Mouse (Mus musculus) liver, postnatal 0 days (tissue): ENCODE results near the gene Neurl4. TPM values are rescaled to one million over a fixed set of nuclear protein-coding genes. Genes with fewer than 3 reads are reported as not detected.

ENCODE experiments used
- ATAC-seq: fragments of 200-750 bp; cut with Nextera tagmentation; 2 replicates; pipeline ENCODE4 v1.8.0; 2017; ENCODE audit warnings: mild to moderate bottlenecking, moderate library complexity
- DNase-seq: peaks from one replicate; pipeline ENCODE4 v3.0.0-alpha.2; 2016
- H3K27ac ChIP-seq: fragments of 300-500 bp; sonication (generic); 2 replicates; pipeline ENCODE4 v1.5.1; 2014; ENCODE audit warnings: antibody characterized with exemption, moderate library complexity, mild to moderate bottlenecking, low read depth
- H3K27me3 ChIP-seq: fragments of 300-500 bp; sonication (generic); 2 replicates; pipeline ENCODE4 v1.6.1; 2014; ENCODE audit warnings: low read length, control low read depth, mixed read lengths; ENCODE audit not compliant: insufficient read depth
- H3K36me3 ChIP-seq: fragments of 300-500 bp; sonication (generic); replicated peaks from 2 replicates; pipeline ENCODE4 v1.6.1; 2014; ENCODE audit warnings: mild to moderate bottlenecking, control low read depth, low read length, moderate library complexity, mixed read lengths; ENCODE audit not compliant: insufficient read depth
- H3K4me1 ChIP-seq: fragments of 300-500 bp; sonication (generic); 2 replicates; pipeline ENCODE4 v1.6.1; 2014; ENCODE audit warnings: antibody characterized with exemption, mild to moderate bottlenecking, control low read depth; ENCODE audit not compliant: insufficient read depth
- H3K4me2 ChIP-seq: fragments of 300-500 bp; sonication (generic); 2 replicates; pipeline ENCODE4 v1.6.1; 2014; ENCODE audit warnings: low read depth, mild to moderate bottlenecking, low read length, moderate library complexity, mixed read lengths
- H3K4me3 ChIP-seq: fragments of 300-500 bp; sonication (generic); 2 replicates; pipeline ENCODE4 v1.5.1; 2014; ENCODE audit warnings: low read depth, low read length
- H3K9ac ChIP-seq: fragments of 300-500 bp; sonication (generic); replicated peaks from 2 replicates; pipeline ENCODE4 v1.6.1; 2014; ENCODE audit warnings: mild to moderate bottlenecking, moderate library complexity
- H3K9me3 ChIP-seq: fragments of 300-500 bp; sonication (generic); 2 replicates; pipeline ENCODE4 v1.6.1; 2016; ENCODE audit warnings: mild to moderate bottlenecking, control low read depth, low read length, mixed read lengths
- CTCF ChIP-seq: sonication (generic); IDR thresholded peaks from 2 replicates; pipeline ENCODE4 v1.5.1; 2016; ENCODE audit warnings: antibody characterized with exemption, low read depth
- EP300 ChIP-seq: IDR thresholded peaks from 2 replicates; pipeline ENCODE4 v1.6.1; 2016; ENCODE audit warnings: antibody characterized with exemption, low read depth, mild to moderate bottlenecking
- WGBS: fragments of 180-500 bp; shearing (Covaris S2); extraction: QIAGEN DNeasy Blood & Tissue Kit; methylation state at CpG from one replicate; pipeline ENCODE4 v1.1.7; 2014; ENCODE audit not compliant: insufficient replicate concordance; 5-methylcytosine and 5-hydroxymethylcytosine counted together
- polyA plus RNA-seq: library from polyadenylated mRNA; unstranded; fragments of >200 nt; fragmentation: Nextera tagmentation; extraction: Ambion mirVana; gene quantifications from 2 replicates; pipeline ENCODE4 v1.2.1, GENCODE M21; 2015

Neurl4 gene
- polyA plus RNA-seq, 1 experiment from 2014 or later, result 1.4 TPM

DNA sequence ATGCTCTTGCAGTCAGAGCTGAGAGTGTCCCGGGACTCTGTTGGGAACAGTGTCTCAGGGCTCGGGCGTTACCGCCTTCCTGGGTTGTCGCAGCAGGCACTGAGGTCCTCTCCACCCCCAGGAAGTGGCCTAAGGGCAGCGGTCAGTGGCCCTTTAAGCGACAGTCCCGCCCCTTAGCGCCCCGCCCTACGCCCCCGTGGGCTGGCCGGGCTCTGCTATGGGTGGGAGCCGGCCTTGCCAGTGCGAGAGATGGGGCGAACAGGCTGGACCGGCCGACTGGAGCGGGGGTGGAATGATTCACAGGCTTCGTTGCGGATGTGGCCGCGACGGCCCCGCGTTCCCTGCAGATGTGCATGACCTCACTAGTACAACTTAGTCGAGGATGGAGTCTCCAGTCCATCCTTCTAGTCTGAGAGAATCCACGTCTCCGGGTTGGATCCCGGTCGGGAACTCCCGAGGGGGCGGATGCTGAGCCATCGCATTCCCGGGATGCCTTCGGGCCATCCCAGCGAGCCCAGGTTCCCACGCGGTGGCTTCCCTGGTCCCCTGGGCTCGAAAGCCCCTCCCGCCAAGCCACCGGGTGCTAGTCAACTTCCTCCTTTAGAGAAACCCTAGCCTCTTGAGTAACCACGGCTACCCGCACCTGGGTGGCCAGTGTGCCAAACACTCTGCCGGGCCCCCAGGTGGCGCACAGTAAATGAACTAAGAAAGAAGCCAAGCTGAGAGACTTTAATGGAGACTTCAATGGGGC is 19.8 kb upstream of the Neurl4 start, which contains the start of gene Kctd11:
TSS of gene Kctd11 (minus strand) at position 554 of the 751 bp plus-strand sequence.
- TF ChIP-seq CTCF (peak; percentile 65), EP300 (peak; percentile 21; the same call in 1 of the 2 replicates)
- DNase-seq (peak; percentile 86), ATAC-seq (peak; percentile 78)
- H3K4me2 ChIP-seq, result peak within 1 kb of the TSS; percentile 89
- peak within 1 kb of the TSS; percentile 56 for H3K4me3 ChIP-seq
- no peaks in the 10 kb centered on the region for H3K27me3 ChIP-seq
- H3K9ac ChIP-seq, result peak within 1 kb of the TSS; percentile 69
- peak within 1 kb of the TSS; percentile 86 for H3K27ac ChIP-seq
- 0 out of 2 replicates have a peak, but pooled peaks cover 5% of the 10 kb centered on the region for H3K36me3 ChIP-seq
- H3K9me3 ChIP-seq, result no peaks in the 10 kb centered on the region
- peaks cover 46% of the 10 kb centered on the region for H3K4me1 ChIP-seq
- 2% methylated on average over 45 of the region's 46 CpGs for WGBS

DNA sequence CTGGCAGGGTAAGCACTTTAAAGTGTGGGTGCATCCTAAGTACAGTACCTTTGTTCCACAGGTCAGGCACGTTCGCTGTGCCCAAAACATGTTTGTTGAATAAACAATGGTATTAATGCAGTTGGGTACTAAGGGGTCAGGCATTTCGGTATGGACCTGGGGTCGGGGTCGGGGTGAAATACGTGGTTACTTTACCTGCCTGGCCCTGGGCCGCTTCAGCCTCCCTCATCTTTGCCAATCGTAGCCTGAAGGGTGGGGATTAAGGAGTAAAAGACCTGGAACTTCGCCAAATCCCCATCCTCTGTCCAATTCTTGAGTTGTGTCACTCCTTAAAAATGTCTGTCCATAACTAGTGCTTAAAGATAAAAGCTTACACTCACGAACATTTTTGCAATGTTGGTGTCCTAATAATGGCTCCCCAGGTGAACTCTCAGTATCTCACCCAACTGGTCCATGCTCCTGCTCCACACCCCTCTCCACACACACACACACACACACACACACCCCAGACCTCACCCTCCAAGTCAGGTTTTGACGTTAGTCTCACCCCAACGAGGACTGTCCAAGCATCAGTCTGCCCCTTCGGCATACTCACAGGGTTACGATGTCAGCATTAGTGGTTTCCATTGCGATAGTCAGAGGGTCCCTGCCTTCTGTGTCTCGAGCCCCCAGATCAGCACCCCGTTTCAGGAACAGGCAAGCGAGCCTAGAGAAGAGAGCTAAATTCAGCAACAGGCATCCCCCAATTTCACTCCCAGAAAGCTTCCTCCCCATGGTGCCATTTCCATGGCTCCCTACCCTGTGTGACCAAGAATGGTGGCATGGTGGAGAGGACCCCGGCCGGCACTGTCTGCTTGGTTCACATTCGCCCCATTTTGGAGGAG is 18.8 kb upstream of the Neurl4 start:
- peaks cover 44% of the 10 kb centered on the region for H3K4me1 ChIP-seq
- TF ChIP-seq EP300 (no peak), CTCF (no peak)
- H3K4me3 ChIP-seq, result peak overlapping the region; percentile 56
- H3K27ac ChIP-seq, result peak overlapping the region; percentile 86
- WGBS, result 71% methylated on average over 21 of the region's 21 CpGs
- peak overlapping the region; percentile 89 for H3K4me2 ChIP-seq
- no peaks in the 10 kb centered on the region for H3K27me3 ChIP-seq
- H3K36me3 ChIP-seq, result 0 out of 2 replicates have a peak, but pooled peaks cover 8% of the 10 kb centered on the region
- no peaks in the 10 kb centered on the region for H3K9me3 ChIP-seq
- no peak for DNase-seq
- ATAC-seq, result no peak
- H3K9ac ChIP-seq, result peak overlapping the region; percentile 69; the same call in 1 of the 2 replicates

DNA sequence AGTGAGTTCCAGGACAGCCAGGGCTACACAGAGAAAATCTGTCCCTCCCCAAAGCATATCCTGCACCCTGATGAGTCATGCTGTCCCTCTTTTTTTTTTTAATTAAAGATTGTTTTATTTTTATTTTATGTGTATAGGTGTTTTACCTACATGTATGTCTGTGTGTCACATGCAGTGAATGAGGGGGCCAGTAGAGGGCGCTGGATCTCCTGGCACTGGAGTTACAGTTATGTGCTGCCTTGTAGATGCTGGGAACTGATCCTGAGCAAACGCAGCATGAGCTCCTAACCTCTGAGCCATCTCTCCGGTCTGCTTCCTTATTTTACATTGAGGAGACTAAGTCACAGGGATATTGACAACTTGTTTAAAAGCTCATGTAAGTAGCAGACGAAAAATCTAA is 17.8 kb upstream of the Neurl4 start:
- no peak overlapping the region for H3K4me3 ChIP-seq
- ATAC-seq (no peak), DNase-seq (peak; percentile 66)
- 0 out of 2 replicates have a peak, but pooled peaks cover 11% of the 10 kb centered on the region for H3K36me3 ChIP-seq
- WGBS, result 71% methylated on average over 4 of the region's 4 CpGs
- H3K27me3 ChIP-seq, result no peaks in the 10 kb centered on the region
- TF ChIP-seq EP300 (no peak), CTCF (peak; percentile 71)
- H3K9me3 ChIP-seq, result no peaks in the 10 kb centered on the region
- H3K4me2 ChIP-seq, result no peak overlapping the region
- H3K4me1 ChIP-seq, result peaks cover 42% of the 10 kb centered on the region
- no peak overlapping the region for H3K9ac ChIP-seq
- no peak overlapping the region for H3K27ac ChIP-seq

DNA sequence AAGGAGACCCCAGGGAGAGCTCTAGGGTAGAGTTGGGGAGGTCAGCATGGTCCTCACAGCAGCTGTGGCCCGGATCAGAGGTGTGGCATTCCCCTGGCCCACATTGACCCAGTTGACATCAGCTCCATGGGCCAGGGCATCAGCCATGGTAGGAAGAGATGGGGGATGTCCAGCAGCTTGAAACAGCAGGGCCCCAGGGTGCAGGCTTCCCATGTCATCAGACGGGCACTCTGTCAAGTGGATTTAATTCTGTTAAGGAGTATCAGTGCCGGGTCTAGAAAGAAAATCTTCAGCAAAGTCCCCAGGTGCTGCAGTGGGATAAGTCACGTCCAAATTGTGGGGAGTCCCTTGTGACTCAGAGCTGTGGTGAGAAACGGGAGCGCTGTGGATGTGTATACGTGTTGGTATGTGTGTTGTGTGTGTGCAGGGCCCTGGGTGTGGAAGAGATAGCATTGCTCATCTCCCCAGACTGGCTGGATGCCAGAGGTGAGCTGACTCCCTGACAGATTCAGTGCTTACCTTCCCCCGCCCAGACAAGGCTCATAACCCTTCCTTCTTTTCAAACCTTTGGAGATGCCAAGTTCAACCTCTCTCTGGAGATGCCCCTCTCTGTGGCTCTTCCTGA is 17.2 kb upstream of the Neurl4 start:
- Histone ChIP-seq H3K36me3 (0 out of 2 replicates have a peak, but pooled peaks cover 11% of the 10 kb centered on the region), H3K27me3 (no peaks in the 10 kb centered on the region), H3K4me2 (no peak overlapping the region), H3K9ac (no peak overlapping the region), H3K9me3 (no peaks in the 10 kb centered on the region), H3K27ac (no peak overlapping the region), H3K4me3 (no peak overlapping the region), H3K4me1 (peaks cover 40% of the 10 kb centered on the region)
- DNase-seq (no peak), ATAC-seq (no peak)
- 61% methylated on average over 8 of the region's 8 CpGs for WGBS
- no peak for TF ChIP-seq CTCF
- TF ChIP-seq EP300, result no peak

DNA sequence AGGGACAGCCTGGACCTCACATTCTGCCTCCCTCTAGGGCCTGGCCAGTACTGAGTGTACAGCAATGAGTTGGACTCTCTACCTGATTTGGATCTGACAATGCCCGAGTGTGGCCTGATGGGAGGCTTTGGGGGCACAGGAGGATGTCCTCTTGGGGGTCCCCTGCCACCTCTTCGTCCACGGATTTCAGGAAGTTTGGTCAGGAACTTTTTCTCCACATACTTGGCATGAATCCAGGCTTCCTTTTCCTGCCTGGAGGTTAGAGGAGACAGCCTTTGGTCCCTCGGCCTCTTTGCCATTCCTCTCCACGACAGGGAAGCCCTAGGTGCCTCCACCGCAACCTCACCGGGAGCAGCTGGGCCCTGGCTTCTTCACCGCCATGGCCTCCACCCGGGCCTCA is 16.6 kb upstream of the Neurl4 start:
- Histone ChIP-seq H3K4me2 (no peak overlapping the region), H3K36me3 (0 out of 2 replicates have a peak, but pooled peaks cover 11% of the 10 kb centered on the region), H3K4me1 (peaks cover 34% of the 10 kb centered on the region), H3K9me3 (no peaks in the 10 kb centered on the region), H3K9ac (no peak overlapping the region), H3K27me3 (no peaks in the 10 kb centered on the region), H3K4me3 (no peak overlapping the region), H3K27ac (no peak overlapping the region)
- ATAC-seq (no peak), DNase-seq (no peak)
- TF ChIP-seq EP300 (no peak), CTCF (no peak)
- WGBS, result 66% methylated on average over 9 of the region's 9 CpGs
